Mouse (Mus musculus): ENCODE measurements around the gene Ssbp3. TPM values are rescaled to one million over a fixed set of nuclear protein-coding genes. Genes with fewer than 3 reads are reported as not detected.

Gene Ssbp3
- polyA plus RNA-seq, 1 experiment: 257 TPM

- TF ChIP-seq CTCF (IDR thresholded peaks at IDR 0.05; ENCODE audit: borderline replicate concordance, extremely low read depth, insufficient read depth, insufficient read length) (no peak), POLR2A (IDR thresholded peaks at IDR 0.05; ENCODE audit: borderline replicate concordance, extremely low read depth, insufficient read depth, insufficient read length, poor library complexity, severe bottlenecking) (no peak)
- peak; percentile 84 for DNase-seq (ENCODE audit: low read depth)
Observed at GRCm38 (mm10) chr4:106921375-106922336, 11.2 kb downstream of the Ssbp3 start.

DNA sequence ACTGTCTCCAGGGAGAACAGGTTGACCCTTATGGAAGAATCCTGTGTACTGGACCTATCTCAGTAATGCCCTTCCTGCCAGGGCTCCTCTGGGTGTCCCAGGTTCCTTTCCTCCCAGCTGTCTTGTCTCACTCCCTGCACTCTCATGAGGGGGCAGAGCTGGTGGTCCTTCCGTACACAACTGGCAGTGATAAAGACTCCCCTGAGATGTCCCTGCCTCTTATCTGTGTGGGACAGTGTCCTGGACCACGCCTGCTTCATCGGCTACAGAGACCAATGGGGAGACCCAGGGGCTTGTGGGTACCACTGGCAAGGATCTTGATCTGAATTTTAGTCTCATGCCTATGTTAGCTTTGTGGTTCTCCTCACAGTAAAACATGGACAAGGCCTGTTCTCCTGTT is 12.4 kb downstream of the Ssbp3 start:
- no peak for DNase-seq (ENCODE audit: low read depth)
- TF ChIP-seq CTCF (IDR thresholded peaks at IDR 0.05; ENCODE audit: borderline replicate concordance, extremely low read depth, insufficient read depth, insufficient read length) (no peak), POLR2A (IDR thresholded peaks at IDR 0.05; ENCODE audit: borderline replicate concordance, extremely low read depth, insufficient read depth, insufficient read length, poor library complexity, severe bottlenecking) (no peak)

DNA sequence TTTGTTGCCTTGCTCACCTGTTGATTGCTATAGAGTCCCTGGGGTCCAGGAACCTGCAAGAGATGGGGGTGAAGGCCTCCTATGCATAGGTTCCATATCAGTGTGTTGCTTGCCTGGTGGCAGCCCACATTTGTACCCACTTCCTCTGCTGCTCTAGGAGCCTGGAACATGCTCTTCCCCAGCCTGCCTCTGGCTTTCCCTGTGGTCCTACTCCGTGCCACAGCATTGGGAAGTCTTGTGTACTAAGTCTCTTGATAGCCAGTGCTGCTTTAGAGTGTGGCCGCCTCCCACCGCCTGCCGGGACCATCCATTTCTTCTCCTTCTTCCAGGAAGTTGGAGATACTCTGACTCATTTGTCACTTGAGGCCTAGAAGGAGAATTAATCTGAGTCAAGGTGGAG is 13.7 kb downstream of the Ssbp3 start:
- DNase-seq (ENCODE audit: low read depth): no peak
- no peak for TF ChIP-seq CTCF (IDR thresholded peaks at IDR 0.05; ENCODE audit: borderline replicate concordance, extremely low read depth, insufficient read depth, insufficient read length)
- no peak for TF ChIP-seq POLR2A (IDR thresholded peaks at IDR 0.05; ENCODE audit: borderline replicate concordance, extremely low read depth, insufficient read depth, insufficient read length, poor library complexity, severe bottlenecking)

- TF ChIP-seq CTCF (IDR thresholded peaks at IDR 0.05; ENCODE audit: borderline replicate concordance, extremely low read depth, insufficient read depth, insufficient read length) (no peak), POLR2A (IDR thresholded peaks at IDR 0.05; ENCODE audit: borderline replicate concordance, extremely low read depth, insufficient read depth, insufficient read length, poor library complexity, severe bottlenecking) (no peak)
- DNase-seq (ENCODE audit: low read depth): no peak
Observed at GRCm38 (mm10) chr4:106924888-106925287, 14.4 kb downstream of the Ssbp3 start.

GRCm38 (mm10) chr4:106926401-106926800 is 15.9 kb downstream of the Ssbp3 start:
- no peak for TF ChIP-seq CTCF (IDR thresholded peaks at IDR 0.05; ENCODE audit: borderline replicate concordance, extremely low read depth, insufficient read depth, insufficient read length)
- no peak for TF ChIP-seq POLR2A (IDR thresholded peaks at IDR 0.05; ENCODE audit: borderline replicate concordance, extremely low read depth, insufficient read depth, insufficient read length, poor library complexity, severe bottlenecking)
- DNase-seq (ENCODE audit: low read depth): no peak

DNA sequence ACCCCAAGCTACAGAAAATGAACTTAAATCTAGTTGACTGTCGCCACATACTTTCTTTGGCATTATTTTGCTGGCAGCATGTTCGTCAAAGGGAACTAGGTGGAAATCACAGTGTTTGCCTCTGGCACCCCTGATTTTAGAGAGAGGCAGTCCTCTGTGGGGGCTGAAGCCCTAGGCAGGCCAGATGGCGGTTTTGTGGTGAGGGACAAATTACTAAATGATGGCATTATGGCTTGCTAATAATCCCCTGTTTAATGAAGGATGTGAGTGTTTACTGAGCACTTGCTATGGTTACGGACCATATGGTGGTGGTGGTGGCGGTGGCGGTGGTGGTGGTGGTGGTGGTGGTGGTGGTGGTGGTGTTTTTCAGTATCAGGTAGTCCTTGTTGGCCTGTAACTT is 16.5 kb downstream of the Ssbp3 start:
- DNase-seq (ENCODE audit: low read depth): peak; percentile 56
- TF ChIP-seq CTCF (IDR thresholded peaks at IDR 0.05; ENCODE audit: borderline replicate concordance, extremely low read depth, insufficient read depth, insufficient read length): no peak
- TF ChIP-seq POLR2A (IDR thresholded peaks at IDR 0.05; ENCODE audit: borderline replicate concordance, extremely low read depth, insufficient read depth, insufficient read length, poor library complexity, severe bottlenecking): no peak

GRCm38 (mm10) chr4:106928961-106929360 is 18.5 kb downstream of the Ssbp3 start:
- no peak for TF ChIP-seq POLR2A (IDR thresholded peaks at IDR 0.05; ENCODE audit: borderline replicate concordance, extremely low read depth, insufficient read depth, insufficient read length, poor library complexity, severe bottlenecking)
- TF ChIP-seq CTCF (IDR thresholded peaks at IDR 0.05; ENCODE audit: borderline replicate concordance, extremely low read depth, insufficient read depth, insufficient read length): no peak
- DNase-seq (ENCODE audit: low read depth): no peak

DNA sequence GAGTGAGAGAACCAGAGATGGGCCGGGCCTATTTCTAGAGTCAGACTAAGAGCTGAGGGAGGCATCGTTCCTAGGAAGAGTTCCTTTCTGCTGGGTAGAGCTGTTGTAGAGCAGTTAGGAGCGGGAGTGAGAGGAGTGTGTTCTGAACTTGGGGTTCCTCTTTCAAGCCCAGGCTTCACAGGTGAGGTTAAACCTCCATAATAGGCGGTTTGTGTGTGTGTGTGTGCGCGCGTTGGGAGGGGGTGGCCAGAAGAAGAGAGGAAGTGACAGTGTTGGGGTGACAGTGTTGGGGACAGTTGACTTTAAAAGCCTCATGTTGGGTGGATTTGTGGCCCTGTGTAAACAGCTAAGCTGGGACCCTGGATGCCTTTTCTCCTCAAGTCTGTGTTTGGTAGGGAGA is 22.1 kb downstream of the Ssbp3 start:
- DNase-seq (ENCODE audit: low read depth): no peak
- no peak for TF ChIP-seq CTCF (IDR thresholded peaks at IDR 0.05; ENCODE audit: borderline replicate concordance, extremely low read depth, insufficient read depth, insufficient read length)
- no peak for TF ChIP-seq POLR2A (IDR thresholded peaks at IDR 0.05; ENCODE audit: borderline replicate concordance, extremely low read depth, insufficient read depth, insufficient read length, poor library complexity, severe bottlenecking)

- TF ChIP-seq POLR2A (IDR thresholded peaks at IDR 0.05; ENCODE audit: borderline replicate concordance, extremely low read depth, insufficient read depth, insufficient read length, poor library complexity, severe bottlenecking) (no peak), CTCF (IDR thresholded peaks at IDR 0.05; ENCODE audit: borderline replicate concordance, extremely low read depth, insufficient read depth, insufficient read length) (no peak)
- DNase-seq (ENCODE audit: low read depth): no peak
Observed at GRCm38 (mm10) chr4:106933813-106934482, 23.4 kb downstream of the Ssbp3 start.

- no peak for TF ChIP-seq POLR2A (IDR thresholded peaks at IDR 0.05; ENCODE audit: borderline replicate concordance, extremely low read depth, insufficient read depth, insufficient read length, poor library complexity, severe bottlenecking)
- no peak for TF ChIP-seq CTCF (IDR thresholded peaks at IDR 0.05; ENCODE audit: borderline replicate concordance, extremely low read depth, insufficient read depth, insufficient read length)
- DNase-seq (ENCODE audit: low read depth): peak; percentile 70
Observed at GRCm38 (mm10) chr4:106934931-106935582, 24.6 kb downstream of the Ssbp3 start.

DNA sequence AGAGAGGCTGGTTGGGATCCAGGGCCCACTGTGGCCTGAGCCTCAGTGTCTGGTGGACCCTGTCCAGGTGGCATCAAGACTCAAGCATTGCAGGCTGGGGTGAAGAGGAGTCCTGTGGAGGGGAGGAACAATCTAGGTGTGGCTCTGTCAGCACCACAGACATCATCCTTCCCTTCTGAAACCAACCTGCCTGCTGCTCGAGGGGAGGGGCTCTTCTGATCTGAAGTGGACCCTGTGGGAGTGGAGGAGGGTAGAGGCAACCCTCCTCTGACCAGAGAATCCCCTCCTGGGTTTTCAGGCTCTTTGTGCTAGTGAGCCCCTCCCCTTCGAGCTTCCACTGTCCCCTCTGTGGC is 25.1 kb downstream of the Ssbp3 start:
- TF ChIP-seq POLR2A (IDR thresholded peaks at IDR 0.05; ENCODE audit: borderline replicate concordance, extremely low read depth, insufficient read depth, insufficient read length, poor library complexity, severe bottlenecking) (no peak), CTCF (IDR thresholded peaks at IDR 0.05; ENCODE audit: borderline replicate concordance, extremely low read depth, insufficient read depth, insufficient read length) (no peak)

More for the DNA sequence above, 25.1 kb downstream of the Ssbp3 start:
- no peak for DNase-seq (ENCODE audit: low read depth)

All from brain, embryonic 14.5 days (tissue).